Mouse (Mus musculus): Measurements from ENCODE around the gene Ms4a18.

DNA sequence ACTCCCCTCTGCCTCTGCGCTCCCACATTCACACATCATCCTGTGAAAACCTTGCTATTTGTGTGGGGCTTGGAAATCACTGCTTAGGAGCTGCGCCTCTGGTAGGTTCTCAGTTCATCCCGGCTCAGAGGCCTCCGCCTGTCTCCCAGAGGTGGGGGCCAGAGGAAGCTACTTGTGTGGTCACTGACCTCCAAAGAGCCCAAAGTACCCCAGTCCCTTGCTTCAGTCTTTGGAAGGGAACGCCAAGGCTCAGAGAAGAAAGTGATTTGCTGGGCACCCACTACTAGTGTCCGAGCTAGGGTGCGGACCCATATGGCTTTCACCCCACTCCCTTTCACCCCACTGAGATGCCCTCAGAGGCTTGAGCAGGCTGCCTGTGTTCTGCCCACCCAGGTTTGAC is 24.7 kb downstream of the Ms4a18 start, which contains the start of gene Ms4a15:
- TF ChIP-seq CTCF (IDR thresholded peaks at IDR 0.05; ENCODE audit: borderline replicate concordance, insufficient read depth, low read length) (no peak), POLR2A (IDR thresholded peaks at IDR 0.05; ENCODE audit: low read depth, low read length) (no peak)
